In genomic region chr14:30852325-30852724, GRCm38 (mm10) we compare ENCODE assay signal across 29 mouse cellular contexts. TPM values are rescaled to one million over a fixed set of nuclear protein-coding genes. Genes with fewer than 3 reads are reported as not detected.
"Had no signal": no experiment of that assay in that cellular context is flagged by ENCODE, and none has a peak within 500 bp of the region (broad histone marks: within the 10 kb centered on the region; RNA-seq: fewer than 3 reads in every experiment).

No protein-coding gene starts in this region.

- H3K36me3 ChIP-seq: kidney, embryonic 15.5 days; limb, embryonic 12.5 days; limb, embryonic 15.5 days; lung, embryonic 15.5 days; midbrain, embryonic 10.5 days; midbrain, embryonic 13.5 days; neural tube, embryonic 13.5 days had no signal

- H3K27me3 ChIP-seq: kidney, embryonic 15.5 days; limb, embryonic 12.5 days; limb, embryonic 15.5 days; lung, embryonic 15.5 days; megakaryocyte, embryonic 14.5 days; midbrain, embryonic 13.5 days; neural tube, embryonic 13.5 days had no signal

- H3K9ac ChIP-seq: kidney, embryonic 15.5 days; limb, embryonic 12.5 days; limb, embryonic 15.5 days; liver, embryonic 14.5 days; liver, postnatal 0 days; lung, embryonic 15.5 days; midbrain, embryonic 13.5 days; neural tube, embryonic 13.5 days had no signal

- H3K9me3 ChIP-seq: kidney, embryonic 15.5 days; limb, embryonic 12.5 days; limb, embryonic 15.5 days; lung, embryonic 15.5 days; megakaryocyte, embryonic 14.5 days; midbrain, embryonic 10.5 days; midbrain, embryonic 13.5 days; neural tube, embryonic 13.5 days had no signal

- H3K4me3 ChIP-seq: kidney, embryonic 15.5 days; left cerebral cortex, adult 2 months; limb, embryonic 12.5 days; limb, embryonic 15.5 days; lung, embryonic 15.5 days; megakaryocyte, embryonic 14.5 days; midbrain, embryonic 10.5 days; midbrain, embryonic 13.5 days; myocyte; neural tube, embryonic 13.5 days had no signal

- ATAC-seq: liver, postnatal 0 days; midbrain, embryonic 13.5 days; midbrain, embryonic 16.5 days had no signal

- DNase-seq: kidney, adult 8-10 months; kidney, postnatal 10 days; kidney, postnatal 36 days; layer of hippocampus, postnatal 36 days; left cerebral cortex, postnatal 4 days; liver, postnatal 0 days; lung, postnatal 10 days; lung, postnatal 36 days; retina, postnatal 1 day; thymus, adult 2 months; thymus, postnatal 14 days; thymus, postnatal 4 days had no signal

- H3K4me2 ChIP-seq: kidney, embryonic 15.5 days; limb, embryonic 12.5 days; limb, embryonic 15.5 days; liver, embryonic 11.5 days; lung, embryonic 15.5 days; midbrain, embryonic 13.5 days; neural tube, embryonic 13.5 days had no signal

- H3K4me1 ChIP-seq: kidney, embryonic 15.5 days; limb, embryonic 12.5 days; limb, embryonic 15.5 days; lung, embryonic 15.5 days; midbrain, embryonic 10.5 days; midbrain, embryonic 13.5 days; neural tube, embryonic 13.5 days had no signal

- H3K27ac ChIP-seq: kidney, embryonic 15.5 days; left cerebral cortex, adult 2 months; limb, embryonic 12.5 days; limb, embryonic 15.5 days; liver, embryonic 14.5 days; lung, embryonic 15.5 days; midbrain, embryonic 10.5 days; midbrain, embryonic 13.5 days; neural tube, embryonic 13.5 days had no signal

RNA-seq across cellular contexts. Expression of gene Mustn1, which starts 26.7 kb away (rescaled TPM):
- total RNA-seq: monocyte, adult 5-6 weeks had no signal

RNA-seq across cellular contexts. Expression of gene Itih4, which starts 34.0 kb away (rescaled TPM):
- total RNA-seq: layer of hippocampus, postnatal 36 days; left cerebral cortex, postnatal 14 days; left cerebral cortex, postnatal 4 days; monocyte, adult 5-6 weeks; neutrophil, adult 5-6 weeks had no signal
- polyA plus RNA-seq: midbrain, embryonic 10.5 days; midbrain, embryonic 13.5 days; midbrain, embryonic 16.5 days; neural tube, embryonic 13.5 days; small intestine, adult 2 months had no signal
